Mouse (Mus musculus) stomach, postnatal 0 days (tissue): Measurements from ENCODE around the gene Il6.

Experiments
- CTCF ChIP-seq: IDR thresholded peaks from 2 replicates; pipeline ENCODE4 v1.5.1; 2016; ENCODE audit warnings: antibody characterized with exemption, low read depth, mild to moderate bottlenecking, moderate library complexity
- EP300 ChIP-seq: optimal IDR thresholded peaks from 2 replicates; pipeline ENCODE3; 2016; ENCODE audit warnings: antibody characterized with exemption

DNA sequence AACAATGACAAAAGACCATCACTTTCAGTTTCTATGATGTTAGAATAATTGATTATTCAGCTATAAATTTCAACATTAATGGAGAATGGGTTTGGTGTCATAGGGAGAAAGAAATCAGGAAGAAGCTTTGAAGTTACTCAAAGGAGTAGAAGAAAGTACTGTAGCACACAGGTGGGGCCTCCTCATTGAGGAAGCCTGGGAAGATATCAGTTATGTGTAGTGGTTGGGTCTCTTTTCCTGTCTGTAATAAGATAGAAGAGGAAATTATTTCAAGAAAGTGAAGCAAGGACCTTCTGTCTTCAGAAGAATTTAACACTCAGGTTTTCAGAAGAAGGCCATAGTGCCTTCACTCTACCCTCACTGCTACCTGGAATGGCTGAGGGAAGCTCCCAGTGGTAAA lies 38.8 kb upstream of the Il6 start:
- TF ChIP-seq CTCF (no peak), EP300 (no peak)
